ENCODE assay signal across 14 mouse cellular contexts in genomic region chr7:136377259-136377658, GRCm38 (mm10).
DNase-seq lines count a peak whose midpoint lies in the region; ATAC-seq lines count a peak whose summit lies in the region.
"Had no signal": no experiment of that assay in that cellular context is flagged by ENCODE, and none has a peak within 500 bp of the region (broad histone marks: within the 10 kb centered on the region; RNA-seq: fewer than 3 reads in every experiment).

No protein-coding gene starts in this region.

- 0 out of 2 replicates have a peak, but pooled peaks have one; percentile 20 for ATAC-seq in heart, embryonic 15.5 days (replicated peaks; ENCODE audit: insufficient number of reproducible peaks, insufficient read depth, low FRiP score, low read depth)
- ATAC-seq in liver, embryonic 11.5 days (replicated peaks; ENCODE audit: low FRiP score) = peak; percentile 80
- ATAC-seq in embryonic facial prominence, embryonic 15.5 days (ENCODE audit: insufficient number of reproducible peaks, low FRiP score, low TSS enrichment, low read depth) = no peak
- peak; percentile 40; the same call in 1 of the 2 replicates for ATAC-seq in liver, embryonic 15.5 days (ENCODE audit: insufficient read depth)
- ATAC-seq: forebrain, embryonic 15.5 days; hindbrain, embryonic 16.5 days had no signal

- H3K9me3 ChIP-seq in heart, embryonic 15.5 days (replicated peaks) = no peaks in the 10 kb centered on the region
- H3K9me3 ChIP-seq in heart, embryonic 10.5 days = no peaks in the 10 kb centered on the region
- H3K9me3 ChIP-seq in liver, embryonic 11.5 days (ENCODE audit: control insufficient read depth, low read length) = no peaks in the 10 kb centered on the region
- no peaks in the 10 kb centered on the region for H3K9me3 ChIP-seq in embryonic facial prominence, embryonic 15.5 days (replicated peaks)
- H3K9me3 ChIP-seq in liver, embryonic 15.5 days (replicated peaks) = no peaks in the 10 kb centered on the region
- H3K9me3 ChIP-seq: forebrain, embryonic 15.5 days; neural tube, embryonic 13.5 days had no signal

- H3K4me3 ChIP-seq in heart, embryonic 15.5 days = no peak overlapping the region
- no peak overlapping the region for H3K4me3 ChIP-seq in heart, embryonic 10.5 days
- no peak overlapping the region for H3K4me3 ChIP-seq in liver, embryonic 11.5 days (ENCODE audit: low read depth, low read length)
- H3K4me3 ChIP-seq in embryonic facial prominence, embryonic 15.5 days (replicated peaks) = no peak overlapping the region
- no peak overlapping the region for H3K4me3 ChIP-seq in liver, embryonic 15.5 days (replicated peaks)
- H3K4me3 ChIP-seq: forebrain, embryonic 15.5 days; neural tube, embryonic 13.5 days had no signal

- H3K27ac ChIP-seq in heart, embryonic 15.5 days = peak overlapping the region; percentile 83
- no peak overlapping the region for H3K27ac ChIP-seq in heart, embryonic 10.5 days
- no peak overlapping the region for H3K27ac ChIP-seq in liver, embryonic 11.5 days (ENCODE audit: low read depth, low read length)
- peak overlapping the region; percentile 66 for H3K27ac ChIP-seq in embryonic facial prominence, embryonic 15.5 days (replicated peaks)
- H3K27ac ChIP-seq in liver, embryonic 15.5 days (replicated peaks) = no peak overlapping the region
- H3K27ac ChIP-seq: forebrain, embryonic 15.5 days; neural tube, embryonic 13.5 days had no signal

- no peaks in the 10 kb centered on the region for H3K27me3 ChIP-seq in heart, embryonic 15.5 days
- H3K27me3 ChIP-seq in heart, embryonic 10.5 days (ENCODE audit: insufficient read depth, poor library complexity, severe bottlenecking) = no peaks in the 10 kb centered on the region
- no peaks in the 10 kb centered on the region for H3K27me3 ChIP-seq in liver, embryonic 11.5 days (replicated peaks; ENCODE audit: control insufficient read depth, insufficient read depth, low read length)
- no peaks in the 10 kb centered on the region for H3K27me3 ChIP-seq in embryonic facial prominence, embryonic 15.5 days
- no peaks in the 10 kb centered on the region for H3K27me3 ChIP-seq in liver, embryonic 15.5 days
- H3K27me3 ChIP-seq: forebrain, embryonic 15.5 days had no signal

- no peaks in the 10 kb centered on the region for H3K36me3 ChIP-seq in heart, embryonic 15.5 days
- no peaks in the 10 kb centered on the region for H3K36me3 ChIP-seq in heart, embryonic 10.5 days
- H3K36me3 ChIP-seq in liver, embryonic 11.5 days (ENCODE audit: control insufficient read depth, insufficient read depth, low read length) = no peaks in the 10 kb centered on the region
- H3K36me3 ChIP-seq in embryonic facial prominence, embryonic 15.5 days = no peaks in the 10 kb centered on the region
- H3K36me3 ChIP-seq in liver, embryonic 15.5 days (replicated peaks) = no peaks in the 10 kb centered on the region
- H3K36me3 ChIP-seq: forebrain, embryonic 15.5 days; neural tube, embryonic 13.5 days had no signal

- intact Hi-C loops in gastrocnemius, postnatal 36 days (cut with DNase I) = no loop called here

- H3K4me2 ChIP-seq in heart, embryonic 15.5 days = no peak overlapping the region
- no peak overlapping the region for H3K4me2 ChIP-seq in liver, embryonic 11.5 days
- no peak overlapping the region for H3K4me2 ChIP-seq in embryonic facial prominence, embryonic 15.5 days (replicated peaks)
- H3K4me2 ChIP-seq in liver, embryonic 15.5 days = no peak overlapping the region
- H3K4me2 ChIP-seq: forebrain, embryonic 15.5 days; neural tube, embryonic 13.5 days had no signal

- H3K9ac ChIP-seq in heart, embryonic 15.5 days = no peak overlapping the region
- no peak overlapping the region for H3K9ac ChIP-seq in liver, embryonic 11.5 days (ENCODE audit: low read depth, low read length)
- no peak overlapping the region for H3K9ac ChIP-seq in embryonic facial prominence, embryonic 15.5 days
- H3K9ac ChIP-seq in liver, embryonic 15.5 days = no peak overlapping the region
- H3K9ac ChIP-seq: forebrain, embryonic 15.5 days; neural tube, embryonic 13.5 days had no signal

- no peak for DNase-seq in heart, embryonic 10.5 days (ENCODE audit: low spot score)
- no peak for DNase-seq in liver, embryonic 11.5 days (ENCODE audit: low spot score)
- no peak for DNase-seq in liver
- DNase-seq in spleen, postnatal 36 days (ENCODE audit: low spot score in 2 of 2) = no peak
- no peak for DNase-seq in gastrocnemius, postnatal 36 days
- DNase-seq: cerebellum, adult 11 months; lung, postnatal 4 days; thymus, postnatal 4 days had no signal

- H3K4me1 ChIP-seq in heart, embryonic 15.5 days (replicated peaks) = peaks cover 36% of the 10 kb centered on the region
- peaks cover 26% of the 10 kb centered on the region for H3K4me1 ChIP-seq in heart, embryonic 10.5 days
- no peaks in the 10 kb centered on the region for H3K4me1 ChIP-seq in liver, embryonic 11.5 days (replicated peaks; ENCODE audit: control insufficient read depth, insufficient read depth, low read length)
- peaks cover 25% of the 10 kb centered on the region for H3K4me1 ChIP-seq in embryonic facial prominence, embryonic 15.5 days
- H3K4me1 ChIP-seq in liver, embryonic 15.5 days (replicated peaks) = no peaks in the 10 kb centered on the region

- 54% methylated on average over 3 of the region's 3 CpGs for WGBS in heart, embryonic 15.5 days
- 73% methylated on average over 3 of the region's 3 CpGs for WGBS in heart, embryonic 10.5 days
- 63% methylated on average over 3 of the region's 3 CpGs for WGBS in liver, embryonic 11.5 days
- 78% methylated on average over 3 of the region's 3 CpGs for WGBS in embryonic facial prominence, embryonic 15.5 days
- 41% methylated on average over 3 of the region's 3 CpGs for WGBS in liver, embryonic 15.5 days (ENCODE audit: insufficient replicate concordance)

Comparison
In these comparisons a context has a peak if more than half of its experiments do, and no peak if none do; other contexts are left out.
1. H3K27ac ChIP-seq: peak in heart, embryonic 15.5 days (single experiment) and embryonic facial prominence, embryonic 15.5 days (single experiment); none in heart, embryonic 10.5 days (single experiment), liver, embryonic 11.5 days (single experiment) and liver, embryonic 15.5 days (single experiment).